ENCODE assay signal across 13 mouse cellular contexts in the genomic region with DNA sequence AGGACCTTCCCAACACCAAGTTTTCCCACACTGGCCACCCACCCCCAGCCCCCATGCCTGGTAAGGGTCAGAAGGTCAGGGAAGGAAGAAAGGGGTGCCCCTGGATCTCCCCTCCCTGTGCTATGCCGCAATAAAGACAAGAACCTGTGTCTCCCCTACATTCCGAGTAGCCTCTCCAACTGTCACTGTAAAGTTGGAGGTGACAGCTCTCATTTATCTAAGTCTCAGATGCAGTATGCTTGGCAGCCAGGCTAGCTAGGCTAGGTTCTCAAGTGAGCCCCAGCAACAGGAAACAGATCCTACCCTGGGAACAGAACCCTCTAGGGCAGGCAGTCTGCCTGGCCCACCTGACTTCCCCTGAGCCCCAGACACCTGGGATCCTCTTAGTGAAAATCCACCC. TPM values are rescaled to one million over a fixed set of nuclear protein-coding genes. Genes with fewer than 3 reads are reported as not detected.
A peak's percentile ranks its signal among the peaks of the same experiment; 100 is the strongest.
DNase-seq lines count a peak whose midpoint lies in the region; ATAC-seq and TF ChIP-seq lines count a peak whose summit lies in the region.
"Had no signal": no experiment of that assay in that cellular context is flagged by ENCODE, and none has a peak within 500 bp of the region (broad histone marks: within the 10 kb centered on the region; RNA-seq: fewer than 3 reads in every experiment).

No protein-coding gene starts in this region.

- intact Hi-C loops in heart, postnatal 14 days (cut with DNase I): no loop called here
- intact Hi-C loops in left cerebral cortex, postnatal 4 days (cut with DNase I): no loop called here
- intact Hi-C loops in gastrocnemius, postnatal 14 days (cut with DNase I; ENCODE audit: low total_unique reads): loop anchor here (5.0 kb wide), 1 partner anchor 34 kb away; no protein-coding TSS in a partner anchor

- 49% methylated on average over 2 of the region's 2 CpGs for WGBS in heart, embryonic 10.5 days
- 50% methylated on average over 2 of the region's 2 CpGs for WGBS in kidney, postnatal 0 days
- 18% methylated on average over 2 of the region's 2 CpGs for WGBS in hindbrain, embryonic 12.5 days
- WGBS in midbrain, embryonic 14.5 days: 26% methylated on average over 2 of the region's 2 CpGs

- no peak for ATAC-seq in kidney, postnatal 0 days (replicated peaks; ENCODE audit: low FRiP score, low read depth)
- ATAC-seq in hindbrain, embryonic 12.5 days (ENCODE audit: low FRiP score): no peak
- no peak for ATAC-seq in midbrain, embryonic 14.5 days (ENCODE audit: low FRiP score, low TSS enrichment)

- DNase-seq in heart, embryonic 10.5 days (ENCODE audit: low spot score): peak; percentile 31
- no peak for DNase-seq in heart, postnatal 14 days
- no peak for DNase-seq in kidney, postnatal 0 days (ENCODE audit: low spot score)
- DNase-seq in kidney, postnatal 14 days: no peak
- DNase-seq in midbrain, embryonic 14.5 days: no peak
- no peak for DNase-seq in left cerebral cortex, postnatal 4 days
- DNase-seq in gastrocnemius, postnatal 14 days: no peak
- DNase-seq: gastrocnemius, postnatal 36 days; spleen, adult 18-20 months; thymus, adult 2 months had no signal

- H3K9ac ChIP-seq in kidney, postnatal 0 days (ENCODE audit: low read depth, low read length): no peak overlapping the region
- H3K9ac ChIP-seq in hindbrain, embryonic 12.5 days: peak overlapping the region; percentile 38; the same call in 1 of the 2 replicates
- H3K9ac ChIP-seq in midbrain, embryonic 14.5 days (replicated peaks; ENCODE audit: low read length): no peak overlapping the region

- H3K4me2 ChIP-seq in kidney, postnatal 0 days (ENCODE audit: low read length): peak overlapping the region; percentile 95
- H3K4me2 ChIP-seq in hindbrain, embryonic 12.5 days (replicated peaks): peak overlapping the region; percentile 94
- H3K4me2 ChIP-seq in midbrain, embryonic 14.5 days (ENCODE audit: low read length): peak overlapping the region; percentile 98

- no peak overlapping the region for H3K4me3 ChIP-seq in heart, embryonic 10.5 days
- no peak overlapping the region for H3K4me3 ChIP-seq in kidney, postnatal 0 days (replicated peaks; ENCODE audit: low read depth, low read length)
- H3K4me3 ChIP-seq in hindbrain, embryonic 12.5 days: no peak overlapping the region
- H3K4me3 ChIP-seq in midbrain, embryonic 14.5 days (replicated peaks; ENCODE audit: low read depth, low read length): no peak overlapping the region

- 0 out of 2 replicates have a peak overlapping the region, but pooled peaks have one; percentile 16 for H3K27ac ChIP-seq in heart, embryonic 10.5 days
- peak overlapping the region; percentile 47; the same call in 1 of the 2 replicates for H3K27ac ChIP-seq in kidney, postnatal 0 days
- H3K27ac ChIP-seq in hindbrain, embryonic 12.5 days: no peak overlapping the region
- H3K27ac ChIP-seq in midbrain, embryonic 14.5 days (replicated peaks; ENCODE audit: low read depth, low read length): no peak overlapping the region

- H3K27me3 ChIP-seq in heart, embryonic 10.5 days (ENCODE audit: insufficient read depth, poor library complexity, severe bottlenecking): peaks cover 13% of the 10 kb centered on the region; the same call in 1 of the 2 replicates
- H3K27me3 ChIP-seq in kidney, postnatal 0 days (ENCODE audit: insufficient read depth, low read length): no peaks in the 10 kb centered on the region
- H3K27me3 ChIP-seq in hindbrain, embryonic 12.5 days: no peaks in the 10 kb centered on the region
- no peaks in the 10 kb centered on the region for H3K27me3 ChIP-seq in midbrain, embryonic 14.5 days (ENCODE audit: control insufficient read depth, insufficient read depth, low read length)

- H3K4me1 ChIP-seq in heart, embryonic 10.5 days: peaks cover 61% of the 10 kb centered on the region
- H3K4me1 ChIP-seq in kidney, postnatal 0 days (replicated peaks; ENCODE audit: insufficient read depth, low read length): peaks cover 39% of the 10 kb centered on the region
- peaks cover 57% of the 10 kb centered on the region for H3K4me1 ChIP-seq in hindbrain, embryonic 12.5 days
- peaks cover 27% of the 10 kb centered on the region for H3K4me1 ChIP-seq in midbrain, embryonic 14.5 days (ENCODE audit: control insufficient read depth, insufficient read depth, low read length)

- no peaks in the 10 kb centered on the region for H3K9me3 ChIP-seq in heart, embryonic 10.5 days
- no peaks in the 10 kb centered on the region for H3K9me3 ChIP-seq in kidney, postnatal 0 days (replicated peaks; ENCODE audit: low read length)
- no peaks in the 10 kb centered on the region for H3K9me3 ChIP-seq in hindbrain, embryonic 12.5 days (replicated peaks)
- H3K9me3 ChIP-seq in midbrain, embryonic 14.5 days (ENCODE audit: control insufficient read depth, low read length): no peaks in the 10 kb centered on the region

- no peaks in the 10 kb centered on the region for H3K36me3 ChIP-seq in heart, embryonic 10.5 days
- H3K36me3 ChIP-seq in kidney, postnatal 0 days (ENCODE audit: insufficient read depth, low read length): no peaks in the 10 kb centered on the region
- H3K36me3 ChIP-seq in hindbrain, embryonic 12.5 days: no peaks in the 10 kb centered on the region
- H3K36me3 ChIP-seq in midbrain, embryonic 14.5 days (ENCODE audit: control insufficient read depth, insufficient read depth, low read length): no peaks in the 10 kb centered on the region

- no peak for TF ChIP-seq CTCF in kidney, postnatal 0 days (IDR thresholded peaks at IDR 0.05; ENCODE audit: low read depth)

RNA-seq across cellular contexts. Expression of gene Sox13, which starts 3.1 kb away (rescaled TPM):
- polyA plus RNA-seq in heart, embryonic 10.5 days (2016; fragmentation: Nextera tagmentation; extraction: Ambion mirVana): 4.2 and 8.5 TPM in 2 replicates
- total RNA-seq in heart, postnatal 14 days (2021): 10 to 100 TPM; 22.3 to 23.9 TPM
- 12.0 and 13.7 TPM in 2 replicates for polyA plus RNA-seq in kidney, postnatal 0 days (2015; fragmentation: Nextera tagmentation; extraction: Ambion mirVana)
- polyA plus RNA-seq in hindbrain, embryonic 12.5 days (2016; fragmentation: Nextera tagmentation; extraction: Ambion mirVana): 17.5 and 19.2 TPM in 2 replicates
- 5.9 and 9.7 TPM in 2 replicates for polyA plus RNA-seq in midbrain, embryonic 14.5 days (2014; fragmentation: Nextera tagmentation; extraction: Ambion mirVana)
- total RNA-seq in left cerebral cortex, postnatal 4 days (2021): 10 to 100 TPM; 10.1 to 12.4 TPM
- 10 to 100 TPM in 1 of 2 experiments, 1 to 10 TPM in 1; 9.7 to 10.9 TPM for total RNA-seq in gastrocnemius, postnatal 14 days (2021)
- total RNA-seq: monocyte, adult 5-6 weeks had no signal

RNA-seq across cellular contexts. Expression of gene Etnk2, which starts 57.7 kb away (rescaled TPM):
- polyA plus RNA-seq in heart, embryonic 10.5 days (2016; fragmentation: Nextera tagmentation; extraction: Ambion mirVana): 1.5 and 2.1 TPM in 2 replicates
- under 1 TPM; 0.49 to 0.67 TPM for total RNA-seq in heart, postnatal 14 days (2021)
- 4.4 and 5.1 TPM in 2 replicates for polyA plus RNA-seq in kidney, postnatal 0 days (2015; fragmentation: Nextera tagmentation; extraction: Ambion mirVana)
- polyA plus RNA-seq in hindbrain, embryonic 12.5 days (2016; fragmentation: Nextera tagmentation; extraction: Ambion mirVana): 5.2 and 5.6 TPM in 2 replicates
- 11.2 and 15.6 TPM in 2 replicates for polyA plus RNA-seq in midbrain, embryonic 14.5 days (2014; fragmentation: Nextera tagmentation; extraction: Ambion mirVana)
- total RNA-seq in left cerebral cortex, postnatal 4 days (2021): 10 to 100 TPM; 10.6 to 12.6 TPM
- under 1 TPM; 0.13 to 0.23 TPM for total RNA-seq in gastrocnemius, postnatal 14 days (2021)
- total RNA-seq: common myeloid progenitor, adult 5-6 weeks; monocyte, adult 5-6 weeks had no signal

Comparison
In these comparisons a context has a peak if more than half of its experiments do, and no peak if none do; other contexts are left out.
1. H3K27ac ChIP-seq: peak in heart, embryonic 10.5 days (single experiment) and kidney, postnatal 0 days (single experiment); none in hindbrain, embryonic 12.5 days (single experiment) and midbrain, embryonic 14.5 days (single experiment).
2. Peak in every context shown above with its lines, with median percentiles within 50 percentile points of each other: H3K4me2 ChIP-seq.